Mouse (Mus musculus) cerebellum, postnatal 25 days (tissue): ENCODE data around the gene Fkbpl.

Experiments used
- DNase-seq, 2 experiments: peaks; one replicate each; pipeline ENCODE4 v3.0.0; 2021; ENCODE audit warnings: mixed read lengths in 2 of 2

Gene Fkbpl

GRCm38 (mm10) chr17:34627093-34627942 lies 17.2 kb upstream of the Fkbpl start:
- DNase-seq: peak; percentile 87 to 92

GRCm38 (mm10) chr17:34627943-34628643 lies 16.5 kb upstream of the Fkbpl start, which contains the start of gene Ppt2:
Gene Ppt2, minus strand, starts transcription at chr17:34628510.
- DNase-seq: peak; percentile 89 to 92

- DNase-seq: no peak
These were observed 16.0 kb upstream of the Fkbpl start for GRCm38 (mm10) chr17:34628644-34628967.

DNA sequence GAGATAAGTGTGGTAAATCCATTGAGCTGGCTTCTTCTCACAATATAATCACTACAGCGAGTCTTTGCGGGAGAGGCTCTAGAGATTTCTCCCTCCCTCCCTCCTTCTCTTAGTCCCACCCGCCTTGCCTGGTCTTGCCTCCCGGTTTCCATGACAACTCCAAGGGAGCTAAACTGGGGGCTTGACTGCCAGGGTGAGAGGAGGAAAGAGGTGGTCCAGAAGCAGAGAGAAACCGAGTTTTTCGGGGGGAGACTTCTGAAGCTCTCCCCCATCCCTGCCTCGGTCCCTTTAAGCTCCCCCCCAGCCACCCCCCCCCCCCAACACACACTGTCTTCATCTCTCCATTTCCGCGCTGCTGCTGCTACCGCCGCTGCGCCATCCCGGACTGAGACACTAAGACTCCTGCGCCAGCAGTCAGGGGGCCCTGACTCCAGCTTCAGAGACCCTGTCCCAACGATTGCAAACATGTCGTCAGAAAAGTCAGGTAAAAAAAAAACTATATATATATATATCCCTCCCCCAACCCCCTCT lies 15.3 kb upstream of the Fkbpl start, which contains the start of gene Prrt1:
Gene Prrt1 (plus strand): TSS at position 313 of the 531 bp plus-strand sequence.
- peak; percentile 73 to 75 for DNase-seq

GRCm38 (mm10) chr17:34629796-34630603 lies 14.6 kb upstream of the Fkbpl start:
- peak; percentile 71 to 83 for DNase-seq

DNA sequence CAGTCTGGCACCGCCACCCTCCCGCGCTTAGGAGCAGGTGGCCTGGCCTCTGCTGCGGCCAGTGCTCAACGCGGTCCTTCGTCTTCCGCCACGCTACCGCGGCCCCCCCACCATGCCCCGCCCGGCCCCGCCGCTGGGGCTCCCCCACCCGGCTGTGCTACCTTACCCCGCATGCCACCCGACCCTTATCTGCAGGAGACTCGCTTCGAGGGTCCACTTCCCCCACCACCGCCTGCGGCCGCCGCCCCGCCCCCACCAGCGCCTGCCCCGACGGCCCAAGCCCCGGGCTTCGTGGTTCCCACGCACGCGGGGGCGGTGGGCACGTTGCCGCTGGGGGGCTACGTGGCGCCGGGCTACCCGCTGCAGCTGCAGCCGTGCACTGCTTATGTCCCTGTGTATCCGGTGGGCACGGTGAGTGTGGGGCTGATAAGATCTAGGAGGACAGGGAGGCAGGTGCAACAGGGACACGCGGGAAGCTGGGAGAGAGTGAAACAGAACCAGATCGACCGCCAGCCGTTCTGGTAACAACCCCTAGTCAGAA lies 13.7 kb upstream of the Fkbpl start:
- peak; percentile 72 to 78 for DNase-seq

- peak; percentile 66 to 70 for DNase-seq
These were observed 12.9 kb upstream of the Fkbpl start for GRCm38 (mm10) chr17:34631647-34632046.

DNA sequence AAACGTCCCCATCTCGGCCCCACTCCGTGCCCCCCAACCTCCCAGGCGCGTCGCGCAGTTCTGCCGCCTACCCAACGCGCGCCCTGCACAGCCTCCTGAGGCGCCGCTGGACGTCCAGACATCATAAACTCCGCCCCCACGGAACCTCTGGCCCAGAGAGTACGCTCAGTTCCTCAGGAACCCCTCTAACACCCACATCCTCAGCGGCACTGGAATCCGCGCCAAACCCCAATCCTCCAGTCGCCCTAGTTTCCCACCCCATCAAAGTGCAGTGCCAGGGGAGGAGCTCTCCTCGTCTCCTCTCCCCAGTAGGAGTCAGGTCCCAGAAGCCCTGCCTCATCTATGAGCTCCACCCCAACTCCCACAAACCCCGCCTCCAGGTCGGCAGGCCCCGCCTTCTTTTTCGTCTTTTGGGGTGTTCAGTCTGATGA lies 12.3 kb upstream of the Fkbpl start:
- peak; percentile 85 to 90 for DNase-seq

GRCm38 (mm10) chr17:34635671-34636070 lies 8.9 kb upstream of the Fkbpl start:
- DNase-seq: no peak

- DNase-seq: peak in 1 of 2 experiments; percentile 34
These were observed 7.1 kb upstream of the Fkbpl start for GRCm38 (mm10) chr17:34637459-34637858.

GRCm38 (mm10) chr17:34639461-34640255 lies 4.9 kb upstream of the Fkbpl start:
- DNase-seq: peak; percentile 42 to 43

GRCm38 (mm10) chr17:34640778-34641601 lies 3.6 kb upstream of the Fkbpl start:
- peak; percentile 89 for DNase-seq

DNA sequence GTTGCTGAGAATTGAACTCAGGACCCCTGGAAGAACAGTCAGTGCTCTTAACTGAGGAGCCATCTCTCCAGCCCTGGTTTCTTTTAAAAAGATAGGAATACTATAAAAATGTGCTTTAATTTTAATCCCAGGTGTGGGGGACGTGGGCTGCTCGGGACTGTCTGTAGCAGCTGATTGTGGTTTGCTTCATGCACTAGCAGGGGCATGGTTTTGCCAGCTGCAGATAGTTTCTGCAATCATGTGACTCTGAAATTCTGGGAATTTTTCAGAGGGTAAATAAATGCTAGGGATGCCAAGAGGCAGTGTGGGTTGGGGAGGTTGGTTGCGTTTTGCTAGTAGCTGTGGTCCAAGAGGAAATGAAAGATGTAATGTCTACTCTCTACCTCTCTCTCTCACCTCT lies 2.6 kb upstream of the Fkbpl start:
- DNase-seq: peak in 1 of 2 experiments; percentile 16

GRCm38 (mm10) chr17:34643379-34643778 lies 1.2 kb upstream of the Fkbpl start:
- peak in 1 of 2 experiments; percentile 10 for DNase-seq

DNA sequence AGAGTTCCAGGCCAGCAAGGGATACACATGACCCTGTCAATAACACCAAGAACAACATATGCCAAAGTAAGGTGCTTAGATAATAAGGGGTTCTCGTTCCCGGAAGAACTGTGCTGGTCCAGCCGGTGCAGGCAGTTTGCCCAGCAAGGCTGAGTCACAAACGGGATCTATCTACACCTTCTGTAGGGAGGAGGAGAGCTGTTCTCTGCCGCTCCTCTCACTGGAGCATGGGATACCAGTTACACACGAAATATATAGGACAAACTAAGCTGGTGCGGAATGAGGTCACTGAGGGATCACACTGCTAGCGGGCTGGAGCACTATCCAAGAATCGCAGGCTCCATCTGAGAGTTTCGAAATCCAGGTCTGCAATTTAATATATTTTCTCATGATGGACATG lies 620 bp upstream of the Fkbpl start:
- DNase-seq: peak; percentile 82 to 89

DNA sequence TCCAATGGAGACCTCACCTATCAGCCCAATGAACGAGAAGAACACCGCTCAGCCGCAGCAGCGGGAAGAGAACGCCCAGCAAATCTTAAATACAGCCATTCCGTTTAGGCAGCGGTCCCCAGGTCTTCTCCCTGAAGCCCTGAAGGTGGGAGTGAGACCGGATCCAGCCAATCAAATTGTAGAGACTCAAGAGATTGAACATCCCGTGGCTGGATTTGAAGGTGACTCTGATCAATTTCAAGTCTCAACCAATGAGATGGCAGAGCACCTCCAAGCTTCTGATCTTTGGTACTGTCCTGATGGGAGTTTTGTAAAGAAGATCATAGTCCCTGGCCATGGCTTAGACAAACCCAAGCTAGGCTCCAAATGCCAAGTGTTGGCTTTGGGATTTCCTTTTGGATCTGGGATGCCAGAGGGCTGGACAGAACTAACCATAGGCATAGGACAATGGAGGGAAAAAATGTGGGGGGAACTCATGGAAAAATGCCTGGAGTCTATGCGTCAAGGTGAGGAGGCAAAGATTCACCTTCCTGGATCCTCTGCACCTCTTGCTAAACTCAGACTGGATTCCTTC lies 779 bp downstream of the Fkbpl start:
- peak; percentile 7 to 19 for DNase-seq

DNA sequence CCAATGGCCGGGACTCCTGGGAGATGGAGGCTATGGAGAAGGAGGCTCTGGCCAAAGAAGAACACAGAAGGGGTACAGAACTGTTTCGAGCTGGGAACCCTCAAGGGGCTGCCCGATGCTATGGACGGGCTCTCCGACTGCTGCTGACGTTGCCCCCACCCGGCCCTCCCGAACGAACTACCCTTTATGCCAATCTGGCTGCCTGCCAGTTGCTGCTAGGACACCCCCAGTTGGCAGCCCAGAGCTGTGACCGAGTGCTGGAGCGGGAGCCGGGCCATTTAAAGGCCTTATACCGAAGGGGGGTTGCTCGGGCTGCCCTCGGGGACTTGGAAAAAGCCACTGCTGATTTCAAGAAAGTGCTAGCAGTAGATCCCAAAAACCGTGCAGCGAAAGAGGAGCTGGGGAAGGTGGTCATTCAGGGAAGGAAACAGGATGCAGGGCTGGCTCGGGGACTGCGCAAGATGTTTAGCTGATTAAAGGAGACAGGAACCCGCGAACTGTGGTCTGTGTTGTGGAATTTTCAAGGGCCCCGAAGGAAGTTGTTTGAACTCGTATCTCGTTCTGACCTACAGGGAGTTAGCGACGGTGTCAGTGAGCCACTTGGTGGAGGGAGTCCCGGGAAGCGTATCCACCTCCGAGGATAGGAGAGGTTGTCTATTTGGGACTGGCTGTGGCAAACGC lies 1.4 kb downstream of the Fkbpl start:
- peak; percentile 21 to 51 for DNase-seq

- peak; percentile 91 to 95 for DNase-seq
These were observed 2.6 kb downstream of the Fkbpl start, which contains the start of gene Atf6b for GRCm38 (mm10) chr17:34646906-34647787. Gene Atf6b, plus strand, starts transcription at chr17:34647146.
